Mouse (Mus musculus) frontal cortex, postnatal 25 days (tissue): ENCODE data around the gene Ccr7.

Experiments used
- DNase-seq, 2 experiments: peaks; one replicate each; pipeline ENCODE4 v3.0.0; 2022; ENCODE audit warnings: low spot score in 2 of 2

Gene Ccr7

DNA sequence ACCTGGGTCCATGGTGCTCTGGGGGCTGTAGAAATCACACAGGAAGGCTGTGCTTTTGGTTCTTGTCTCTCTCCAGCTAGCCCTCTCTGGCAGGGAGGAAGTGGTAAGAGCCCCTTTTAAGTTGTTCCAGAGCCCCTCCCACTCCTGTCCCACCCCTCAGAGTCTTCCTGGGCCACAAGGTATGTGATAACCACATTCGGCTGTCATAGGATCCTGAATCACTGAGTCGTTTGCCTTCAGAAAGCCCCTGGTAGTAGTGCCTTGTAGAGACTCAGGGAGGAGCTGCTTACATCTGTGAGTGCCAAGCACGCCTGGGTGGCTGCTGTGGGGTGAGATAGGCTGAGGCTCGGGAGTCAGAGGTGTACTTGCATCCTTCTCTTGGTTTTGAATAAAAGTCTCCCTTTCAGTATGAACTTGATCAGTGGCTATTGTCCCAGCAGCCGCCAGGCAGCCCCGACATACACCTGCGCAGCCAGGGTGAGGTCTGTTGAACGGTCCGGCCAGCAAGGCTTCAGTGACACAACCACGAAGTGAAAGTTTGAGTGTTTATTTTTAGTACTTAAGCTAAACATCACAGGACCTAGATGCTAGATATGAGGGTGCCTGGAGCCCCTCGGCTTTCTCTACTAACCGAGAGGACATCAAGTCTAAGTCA is at the start of gene Ccr7:
Gene Ccr7, minus strand, starts transcription at position 91 of the 655 bp plus-strand sequence.
- no peak for DNase-seq

DNA sequence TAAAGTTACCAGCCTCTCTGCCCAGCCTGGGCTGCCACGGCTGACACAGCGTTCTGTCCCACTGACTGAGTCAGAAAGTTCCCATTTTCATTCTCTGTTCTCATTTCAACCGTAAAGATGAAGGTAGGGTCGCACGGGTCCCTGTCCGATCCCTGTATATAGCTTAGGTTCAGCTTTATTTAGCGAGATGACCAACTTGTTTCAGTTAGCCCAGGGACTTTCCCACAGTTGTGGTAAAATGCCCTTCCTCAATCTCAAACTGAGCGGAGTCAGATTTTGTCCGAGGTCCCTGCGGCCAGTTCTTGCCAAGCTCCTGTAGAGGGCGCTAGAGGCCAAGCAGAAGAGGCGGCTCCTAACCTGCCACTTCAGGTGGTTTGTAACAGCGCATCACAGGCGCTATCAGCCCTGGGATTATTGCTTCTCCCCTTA is 34.3 kb upstream of the Ccr7 start:
- peak; percentile 13 to 44 for DNase-seq

DNA sequence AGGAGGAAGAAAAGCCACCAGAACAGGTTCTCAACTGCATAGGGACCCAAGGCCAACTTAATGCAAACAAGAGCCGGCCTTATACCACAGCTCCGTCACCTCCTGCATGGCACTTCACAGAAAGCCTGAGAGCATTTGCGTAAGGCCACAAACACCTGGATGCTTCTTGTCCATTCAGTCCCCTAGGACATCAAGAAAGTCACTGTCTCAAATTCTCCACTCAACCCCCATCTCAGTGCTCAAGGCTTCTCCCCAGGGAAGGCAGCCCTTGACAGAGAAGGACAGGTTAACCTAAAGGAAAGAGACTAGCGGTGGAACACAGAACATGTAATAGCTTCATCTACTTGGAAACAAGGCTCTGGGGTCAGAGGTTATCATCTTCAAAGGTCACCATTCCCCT is 32.5 kb upstream of the Ccr7 start:
- DNase-seq, result no peak

DNA sequence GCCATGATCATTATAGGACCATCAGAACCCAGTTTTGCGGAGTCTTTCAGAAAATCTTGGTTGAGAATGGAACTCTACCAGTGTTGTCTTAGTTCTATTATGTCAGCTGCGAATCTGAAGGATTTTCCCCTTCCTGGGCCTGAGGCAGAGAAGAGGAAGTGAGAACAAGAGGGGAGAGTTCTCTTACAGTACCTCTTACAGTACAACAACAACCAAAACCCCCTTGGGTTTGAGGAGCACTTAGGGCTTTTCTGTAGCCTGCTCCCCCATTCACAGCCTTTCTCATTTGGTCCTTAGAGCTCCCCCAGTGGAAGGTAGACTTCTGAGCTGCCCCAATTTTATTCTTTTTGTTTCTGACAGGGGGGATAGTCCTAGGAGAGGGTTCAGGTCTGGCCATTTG is 32.0 kb upstream of the Ccr7 start:
- DNase-seq, result no peak

DNA sequence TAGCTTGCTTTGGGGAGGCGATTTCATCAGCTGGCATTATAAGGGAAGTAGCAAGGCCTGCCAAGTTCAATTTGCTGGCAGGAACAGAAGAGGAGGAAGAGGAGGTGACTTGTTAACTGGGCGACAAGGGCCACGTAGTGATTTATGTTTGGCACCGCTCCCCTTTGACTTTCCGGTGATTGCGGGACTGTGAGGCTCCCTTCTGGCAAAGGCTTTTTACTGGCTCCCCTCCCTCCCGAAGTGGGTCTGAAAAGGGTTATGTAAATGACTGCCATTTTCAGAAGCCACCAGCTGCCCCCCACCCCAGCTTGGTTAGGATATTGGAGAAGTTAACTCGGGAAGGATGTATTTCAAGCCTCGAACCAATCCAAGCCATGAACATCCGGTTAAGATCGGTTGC is 27.7 kb upstream of the Ccr7 start:
- DNase-seq, result no peak

GRCm38 (mm10) chr11:99180071-99180470 is 25.2 kb upstream of the Ccr7 start:
- no peak for DNase-seq

GRCm38 (mm10) chr11:99177925-99178198 is 23.0 kb upstream of the Ccr7 start:
- no peak for DNase-seq

DNA sequence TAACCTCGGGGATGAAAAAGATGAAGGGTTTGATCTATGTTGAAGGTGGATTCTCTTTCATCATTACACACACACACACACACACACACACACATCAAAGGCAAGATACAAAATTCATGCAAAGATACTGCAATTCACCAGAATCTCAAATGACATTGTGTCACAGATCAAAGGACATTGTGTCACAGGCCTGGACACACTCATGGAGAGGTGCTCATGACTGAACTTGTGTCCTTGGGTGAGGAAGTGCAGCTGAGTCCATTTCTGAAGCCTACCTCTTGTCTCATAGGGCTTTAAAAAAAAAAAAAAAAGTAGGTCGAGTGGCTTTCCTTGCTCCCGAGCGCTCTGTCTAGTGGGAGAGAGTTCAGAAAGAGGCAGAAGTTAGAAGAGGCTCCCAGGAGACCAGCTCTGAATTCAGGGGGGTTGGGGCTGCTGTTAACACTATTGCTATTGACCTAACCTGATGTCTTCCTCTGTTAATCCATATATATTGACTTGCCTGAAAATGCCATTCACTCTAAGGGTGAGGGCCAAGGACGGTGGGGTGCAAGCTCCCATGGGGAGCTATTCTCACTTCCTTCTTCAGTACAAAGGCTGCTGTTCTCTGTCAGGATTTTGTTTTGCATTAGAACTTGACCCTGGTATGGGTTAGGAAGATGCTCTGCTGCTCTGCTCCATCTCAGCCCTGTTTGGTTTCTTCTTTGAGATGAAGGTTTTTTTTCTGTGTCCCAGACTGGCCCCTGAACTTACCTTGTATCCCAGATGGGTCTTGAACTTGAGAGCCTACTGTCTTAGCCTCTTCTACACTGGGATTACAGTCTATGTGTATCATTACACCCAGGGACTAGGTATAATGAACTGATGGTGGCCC is 22.4 kb upstream of the Ccr7 start:
- no peak for DNase-seq

- DNase-seq, result no peak
These were observed 17.1 kb upstream of the Ccr7 start for GRCm38 (mm10) chr11:99172002-99172401.

- no peak for DNase-seq
These were observed 16.6 kb upstream of the Ccr7 start for GRCm38 (mm10) chr11:99171442-99171841.

DNA sequence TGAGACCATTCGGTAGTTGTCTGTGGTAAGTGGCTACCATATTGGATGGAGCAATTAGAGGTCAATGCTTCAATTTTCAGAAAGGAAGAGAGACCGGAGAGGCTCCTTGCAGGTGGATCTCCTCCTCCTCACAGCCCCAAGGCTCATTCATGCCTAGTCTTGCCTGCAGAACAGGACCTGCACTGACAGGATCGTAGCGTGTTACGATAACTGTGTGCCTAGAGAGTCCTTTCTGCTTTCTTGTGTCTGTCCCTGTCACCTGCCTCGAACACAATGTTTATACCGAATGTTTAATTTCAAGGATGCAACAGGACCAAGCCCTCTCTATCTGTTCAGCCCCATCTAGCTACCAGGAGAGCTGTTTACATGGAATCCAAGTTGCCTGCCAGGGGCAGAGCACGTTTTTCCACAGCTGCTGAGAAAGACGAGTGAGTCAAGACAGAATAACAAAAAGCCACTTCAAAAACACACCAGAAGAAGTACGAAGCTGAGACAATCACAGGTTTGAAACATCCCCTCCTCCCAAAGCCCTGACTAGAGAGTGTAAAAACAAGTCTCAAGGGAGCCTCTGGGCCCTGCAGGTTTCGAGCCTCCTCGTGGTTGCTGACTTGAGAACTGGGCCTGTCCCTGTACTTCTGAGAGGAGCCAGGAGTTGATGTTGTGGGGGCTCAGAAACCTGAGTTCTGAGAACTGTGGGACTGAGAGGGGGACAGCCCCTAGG is 15.8 kb upstream of the Ccr7 start:
- no peak for DNase-seq

DNA sequence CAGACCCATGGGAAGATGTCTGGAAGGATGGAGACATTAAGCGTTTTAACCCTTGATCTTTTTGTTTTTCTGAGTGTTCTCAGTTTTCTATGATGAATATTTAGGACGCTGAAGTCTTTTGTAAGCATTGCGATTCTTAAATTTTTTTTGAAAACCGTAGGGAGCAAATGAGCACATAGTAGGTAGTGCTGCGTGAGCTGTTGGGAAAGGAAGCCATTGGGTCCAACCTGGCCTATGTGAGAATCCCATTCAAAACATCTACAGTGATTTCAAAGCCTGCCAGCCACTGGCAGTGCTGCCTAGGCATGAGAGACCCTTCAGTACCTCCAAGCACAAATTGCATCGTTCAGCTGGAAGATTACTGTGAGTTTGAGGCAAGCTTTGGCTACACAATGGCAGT is 15.1 kb upstream of the Ccr7 start:
- DNase-seq, result no peak

DNA sequence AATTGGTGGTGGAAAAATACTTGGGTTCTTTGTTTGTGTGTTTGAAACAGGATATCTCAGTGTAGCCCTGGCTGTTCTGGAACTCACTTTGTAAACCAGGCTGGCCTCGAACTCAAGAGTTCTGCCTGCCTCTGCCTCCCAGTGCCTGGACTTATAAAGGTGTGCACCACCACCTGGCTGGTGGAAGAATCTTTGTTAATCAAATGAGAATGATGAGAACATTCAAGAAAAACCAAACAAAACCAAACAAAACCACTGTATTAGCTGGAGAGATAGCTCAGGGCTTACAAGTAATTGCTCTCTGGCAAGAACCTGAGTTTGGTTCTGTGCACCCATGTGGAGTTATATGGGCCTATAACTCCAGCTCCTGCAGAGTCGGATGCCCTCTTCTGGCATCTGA is 14.6 kb upstream of the Ccr7 start:
- DNase-seq, result no peak

- DNase-seq, result no peak
These were observed 13.2 kb upstream of the Ccr7 start for GRCm38 (mm10) chr11:99168030-99168474.

- DNase-seq, result no peak
These were observed 12.7 kb upstream of the Ccr7 start for GRCm38 (mm10) chr11:99167576-99167975.

DNA sequence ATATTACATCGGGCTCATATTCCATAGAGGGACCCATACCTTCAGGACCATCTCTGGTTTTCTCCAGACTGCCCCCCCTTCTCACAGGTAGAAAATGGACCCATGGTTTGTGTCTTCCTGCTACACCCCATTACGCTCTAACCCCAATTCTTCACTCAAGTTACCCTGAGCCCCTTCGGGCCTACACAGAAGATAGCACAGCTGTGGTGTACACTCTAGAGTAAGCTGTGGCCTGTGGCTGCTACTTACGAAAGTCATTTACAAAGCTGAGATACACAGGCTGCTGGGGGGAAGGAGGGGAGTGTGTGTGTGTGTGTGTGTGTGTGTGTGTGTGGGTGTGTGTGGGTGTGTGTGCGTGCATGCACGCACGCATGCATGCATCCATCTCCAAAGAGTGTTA is 11.4 kb upstream of the Ccr7 start:
- no peak for DNase-seq

GRCm38 (mm10) chr11:99165031-99165752 is 10.3 kb upstream of the Ccr7 start:
- no peak for DNase-seq

DNA sequence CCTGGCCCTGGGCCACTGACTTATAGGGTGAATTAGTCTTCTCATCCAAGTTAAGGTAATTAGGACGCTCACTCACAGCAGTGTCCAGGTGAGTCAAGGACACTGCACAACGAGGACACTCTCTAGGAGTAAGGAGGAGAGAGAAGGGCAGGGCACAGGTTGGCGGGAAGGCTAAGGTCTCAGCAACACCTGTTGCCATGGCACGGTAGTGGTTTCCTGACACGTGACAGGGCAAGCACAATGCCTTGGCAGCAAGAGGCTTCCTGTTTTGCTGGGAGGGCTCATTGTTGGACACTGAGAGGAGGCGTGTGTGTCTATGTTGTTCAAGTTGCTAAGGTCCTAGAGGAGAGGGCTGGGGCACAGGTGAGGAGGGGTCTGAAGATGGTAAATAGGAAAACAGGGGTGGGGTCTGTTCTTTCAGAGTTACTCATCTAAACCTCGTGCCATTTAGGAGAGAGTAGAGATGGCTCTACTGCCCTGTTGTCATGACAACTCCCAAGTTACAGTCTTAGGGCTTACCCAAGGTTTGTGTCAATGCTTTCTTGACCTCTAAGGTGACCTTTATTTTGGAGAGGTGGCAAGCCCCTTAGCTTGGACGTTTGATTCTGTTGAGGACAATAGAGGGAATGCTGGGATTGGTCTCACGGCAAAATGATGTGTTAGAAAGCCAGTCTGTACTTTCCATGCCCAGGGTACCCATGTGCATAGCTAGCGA is 8.3 kb upstream of the Ccr7 start:
- DNase-seq, result no peak

GRCm38 (mm10) chr11:99161648-99162047 is 6.8 kb upstream of the Ccr7 start:
- DNase-seq, result no peak

- no peak for DNase-seq
These were observed 5.4 kb upstream of the Ccr7 start for GRCm38 (mm10) chr11:99160228-99160627.

- DNase-seq, result no peak
These were observed 940 bp upstream of the Ccr7 start for GRCm38 (mm10) chr11:99155817-99156216.
